Mouse (Mus musculus): ENCODE data around the gene Las1l. TPM values are rescaled to one million over a fixed set of nuclear protein-coding genes. Genes with fewer than 3 reads are reported as not detected.
"Not testable (repeated sequence)": the region's sequence is repeated elsewhere in the genome, so short reads cannot be mapped to it uniquely, and the experiment has no call there.

The Las1l gene
- polyA plus RNA-seq, 1 experiment: 0.54 TPM

- no peaks in the 10 kb centered on the region for H3K36me3 ChIP-seq (ENCODE audit: control insufficient read depth)
- H3K27me3 ChIP-seq (ENCODE audit: control insufficient read depth): no peaks in the 10 kb centered on the region
- no peak overlapping the region for H3K4me3 ChIP-seq (replicated peaks)
- H3K9me3 ChIP-seq (ENCODE audit: control insufficient read depth, low read length): no peaks in the 10 kb centered on the region
- H3K4me1 ChIP-seq (ENCODE audit: control insufficient read depth): peaks cover 7% of the 10 kb centered on the region
- no peak for TF ChIP-seq TAL1 (IDR thresholded peaks at IDR 0.05; ENCODE audit: low read length)
- TF ChIP-seq GATA1 (IDR thresholded peaks at IDR 0.05; ENCODE audit: low read length): no peak
These were observed 6.6 kb upstream of the Las1l start for GRCm38 (mm10) chrX:95963366-95963765.

GRCm38 (mm10) chrX:95957461-95957860, 699 bp upstream of the Las1l start:
- not testable (repeated sequence) for H3K27me3 ChIP-seq (ENCODE audit: control insufficient read depth); H3K36me3 ChIP-seq (ENCODE audit: control insufficient read depth); H3K4me1 ChIP-seq (ENCODE audit: control insufficient read depth); H3K9me3 ChIP-seq (ENCODE audit: control insufficient read depth, low read length)
- H3K4me3 ChIP-seq (replicated peaks): peak overlapping the region; percentile 68

GRCm38 (mm10) chrX:95950776-95951175, 6.0 kb downstream of the Las1l start:
- TF ChIP-seq GATA1 (IDR thresholded peaks at IDR 0.05; ENCODE audit: low read length) (no peak), TAL1 (IDR thresholded peaks at IDR 0.05; ENCODE audit: low read length) (no peak)
- no peaks in the 10 kb centered on the region for H3K27me3 ChIP-seq (ENCODE audit: control insufficient read depth)
- peaks cover 49% of the 10 kb centered on the region for H3K36me3 ChIP-seq (ENCODE audit: control insufficient read depth)
- peaks cover 2% of the 10 kb centered on the region; the same call in 1 of the 2 replicates for H3K4me1 ChIP-seq (ENCODE audit: control insufficient read depth)
- H3K9me3 ChIP-seq (ENCODE audit: control insufficient read depth, low read length): no peaks in the 10 kb centered on the region
- H3K4me3 ChIP-seq (replicated peaks): no peak overlapping the region

GRCm38 (mm10) chrX:95948135-95948534, 8.6 kb downstream of the Las1l start:
- H3K9me3 ChIP-seq (ENCODE audit: control insufficient read depth, low read length): no peaks in the 10 kb centered on the region
- TF ChIP-seq TAL1 (IDR thresholded peaks at IDR 0.05; ENCODE audit: low read length) (no peak), GATA1 (IDR thresholded peaks at IDR 0.05; ENCODE audit: low read length) (no peak)
- H3K4me3 ChIP-seq (replicated peaks): no peak overlapping the region
- H3K27me3 ChIP-seq (ENCODE audit: control insufficient read depth): no peaks in the 10 kb centered on the region
- H3K4me1 ChIP-seq (ENCODE audit: control insufficient read depth): no peaks in the 10 kb centered on the region
- H3K36me3 ChIP-seq (ENCODE audit: control insufficient read depth): peaks cover 67% of the 10 kb centered on the region

- TF ChIP-seq GATA1 (IDR thresholded peaks at IDR 0.05; ENCODE audit: low read length) (no peak), TAL1 (IDR thresholded peaks at IDR 0.05; ENCODE audit: low read length) (no peak)
- H3K4me3 ChIP-seq (replicated peaks): no peak overlapping the region
- peaks cover 2% of the 10 kb centered on the region; the same call in 1 of the 2 replicates for H3K9me3 ChIP-seq (ENCODE audit: control insufficient read depth, low read length)
- H3K27me3 ChIP-seq (ENCODE audit: control insufficient read depth): no peaks in the 10 kb centered on the region; the same call in 1 of the 2 replicates
- H3K4me1 ChIP-seq (ENCODE audit: control insufficient read depth): no peaks in the 10 kb centered on the region
- peaks cover 65% of the 10 kb centered on the region for H3K36me3 ChIP-seq (ENCODE audit: control insufficient read depth)
These were observed 11.3 kb downstream of the Las1l start for GRCm38 (mm10) chrX:95945496-95945895.

- Histone ChIP-seq H3K27me3 (ENCODE audit: control insufficient read depth) (peaks cover 3% of the 10 kb centered on the region; the same call in 1 of the 2 replicates), H3K4me3 (replicated peaks) (no peak overlapping the region), H3K36me3 (ENCODE audit: control insufficient read depth) (peaks cover 40% of the 10 kb centered on the region), H3K9me3 (ENCODE audit: control insufficient read depth, low read length) (peaks cover 2% of the 10 kb centered on the region), H3K4me1 (ENCODE audit: control insufficient read depth) (no peaks in the 10 kb centered on the region)
- no peak for TF ChIP-seq TAL1 (IDR thresholded peaks at IDR 0.05; ENCODE audit: low read length)
- TF ChIP-seq GATA1 (IDR thresholded peaks at IDR 0.05; ENCODE audit: low read length): no peak
These were observed 21.3 kb downstream of the Las1l start for GRCm38 (mm10) chrX:95935481-95935880.

- no peak overlapping the region for H3K4me3 ChIP-seq (replicated peaks)
- H3K4me1 ChIP-seq (ENCODE audit: control insufficient read depth): no peaks in the 10 kb centered on the region
- H3K27me3 ChIP-seq (ENCODE audit: control insufficient read depth): no peaks in the 10 kb centered on the region; the same call in 1 of the 2 replicates
- H3K9me3 ChIP-seq (ENCODE audit: control insufficient read depth, low read length): no peaks in the 10 kb centered on the region
- TF ChIP-seq GATA1 (IDR thresholded peaks at IDR 0.05; ENCODE audit: low read length) (no peak), TAL1 (IDR thresholded peaks at IDR 0.05; ENCODE audit: low read length) (no peak)
- no peaks in the 10 kb centered on the region for H3K36me3 ChIP-seq (ENCODE audit: control insufficient read depth)
These were observed 54.0 kb downstream of the Las1l start for GRCm38 (mm10) chrX:95902716-95903115.

Other genes with a start within 250 kb of the Las1l start
- not detected in 2 replicates for gene Zc3h12b, start 245.3 kb downstream of the Las1l start, polyA plus RNA-seq (2012)
- gene Msn, start 139.1 kb upstream of the Las1l start, polyA plus RNA-seq (2012): 0.85 and 1.0 TPM in 2 replicates

Data from erythroblast, embryonic 14.5 days (primary cell).